Mouse (Mus musculus) adrenal gland, postnatal 36 days (tissue): ENCODE data around the gene Fbxl7. TPM values are rescaled to one million over a fixed set of nuclear protein-coding genes. Genes with fewer than 3 reads are reported as not detected.
A peak's percentile ranks its signal among the peaks of the same experiment; 100 is the strongest.

Experiments used
- DNase-seq, 2 experiments: peaks; one replicate each; pipeline ENCODE4 v3.0.0; 2021; ENCODE audit warnings: mixed read lengths in 1 of 2
- total RNA-seq, 2 experiments: library from RNA; stranded (reverse); gene quantifications; 2 replicates each; pipeline ENCODE4 v1.2.3; 2021

Gene Fbxl7
- total RNA-seq, 2 experiments from 2014 or later, result 13.4 to 13.5 TPM

DNA sequence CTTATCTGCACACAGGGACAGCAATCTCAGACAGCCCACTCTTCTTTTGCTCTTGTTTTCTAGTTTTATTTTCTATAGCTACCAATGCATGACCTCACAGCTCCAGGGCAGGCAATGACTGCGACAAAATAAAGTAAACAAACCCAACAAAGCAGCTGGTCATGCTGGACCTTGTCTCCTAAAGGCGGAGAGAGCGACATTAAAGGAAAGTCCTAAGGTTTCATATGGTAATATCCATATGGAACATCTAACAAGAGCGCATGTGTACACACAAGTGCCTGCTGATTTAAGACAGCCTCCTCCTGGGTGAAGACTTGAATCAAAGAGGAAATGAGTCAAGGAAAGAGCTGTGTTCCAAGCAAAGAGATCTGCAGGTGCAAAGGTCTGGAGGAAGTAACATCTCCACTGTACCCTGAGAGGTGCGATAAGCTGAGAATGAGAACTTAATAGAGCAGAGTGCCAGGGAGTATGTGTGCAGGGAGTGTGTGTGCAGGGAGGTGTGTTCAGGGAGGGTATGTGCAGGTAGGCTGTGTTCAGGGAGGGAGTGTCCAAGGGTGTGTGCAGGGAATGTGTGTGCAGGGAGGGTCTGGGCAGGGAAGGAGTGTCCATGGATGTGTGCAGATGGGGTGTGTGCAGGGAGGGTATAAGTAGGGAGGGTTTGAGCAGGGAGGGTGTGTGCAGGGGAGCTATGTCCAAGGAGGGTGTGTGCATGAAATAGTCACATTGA lies 193.3 kb downstream of the Fbxl7 start:
- no peak for DNase-seq

GRCm38 (mm10) chr15:26693075-26693474 lies 202.3 kb downstream of the Fbxl7 start:
- no peak for DNase-seq

DNA sequence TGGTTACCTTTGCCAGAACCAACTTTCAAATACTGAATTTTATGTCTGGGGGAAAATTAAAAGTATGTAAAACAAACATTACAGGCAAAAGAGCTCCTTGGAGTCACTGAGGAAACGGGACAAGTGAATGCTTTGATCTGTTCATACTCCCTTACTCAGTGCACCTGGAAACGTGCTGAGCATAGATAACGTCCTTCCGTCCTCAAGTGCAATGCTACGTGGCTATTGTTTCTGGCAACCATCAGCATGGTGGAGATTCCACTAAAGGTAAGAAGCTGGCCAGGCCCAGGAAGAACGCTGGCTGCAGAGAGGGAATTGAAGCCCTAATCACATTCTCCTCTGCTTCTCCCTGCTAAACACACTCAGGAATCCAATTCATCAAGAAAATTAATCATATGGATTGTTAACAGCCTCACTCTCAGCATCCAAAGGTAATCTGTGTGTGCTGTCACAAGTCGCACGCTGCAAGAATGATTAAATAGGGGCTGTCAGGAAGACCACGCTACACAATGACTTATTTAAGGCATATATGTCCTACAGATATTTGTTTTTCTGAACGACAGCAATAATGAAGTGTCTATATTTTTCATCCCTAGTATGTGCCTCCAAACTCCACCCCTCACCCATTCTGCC lies 206.8 kb downstream of the Fbxl7 start:
- no peak for DNase-seq

DNA sequence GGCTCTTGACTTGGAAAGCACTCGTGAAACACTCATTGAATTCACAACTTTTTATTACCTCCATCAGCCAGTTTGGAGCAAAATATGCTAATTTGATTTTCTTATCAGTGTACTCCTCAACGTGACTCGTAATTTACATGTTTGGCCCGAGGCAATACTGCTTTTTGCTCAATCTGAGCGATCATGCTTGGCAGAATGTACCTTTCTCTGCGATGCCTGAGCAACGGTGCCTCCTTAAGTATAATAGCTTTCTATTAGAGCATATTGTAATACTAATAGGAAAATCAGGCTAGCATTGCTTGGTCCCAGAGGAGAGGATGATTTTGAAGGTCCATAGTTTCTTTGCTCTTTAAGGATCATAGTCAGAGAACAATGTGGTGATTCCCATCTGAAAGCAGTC lies 207.7 kb downstream of the Fbxl7 start:
- no peak for DNase-seq

DNA sequence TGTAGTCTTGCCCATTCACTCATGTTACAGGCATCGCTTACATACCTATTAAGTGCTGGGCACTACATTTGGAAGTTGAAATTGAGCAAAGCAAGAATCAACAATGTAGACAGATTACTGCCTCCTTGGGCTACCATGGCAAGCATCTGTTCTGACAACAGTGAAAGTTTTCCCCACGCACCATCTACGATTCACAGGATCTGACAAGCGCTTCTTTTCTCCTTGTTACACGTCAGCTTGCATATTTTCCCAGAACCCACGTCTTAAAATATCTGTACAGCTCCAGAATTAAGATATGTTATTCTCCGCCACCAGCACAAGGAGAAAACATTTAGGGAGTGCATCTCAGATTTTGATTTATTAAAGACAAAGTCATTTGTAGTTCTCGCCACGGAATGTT lies 213.1 kb downstream of the Fbxl7 start:
- no peak for DNase-seq

DNA sequence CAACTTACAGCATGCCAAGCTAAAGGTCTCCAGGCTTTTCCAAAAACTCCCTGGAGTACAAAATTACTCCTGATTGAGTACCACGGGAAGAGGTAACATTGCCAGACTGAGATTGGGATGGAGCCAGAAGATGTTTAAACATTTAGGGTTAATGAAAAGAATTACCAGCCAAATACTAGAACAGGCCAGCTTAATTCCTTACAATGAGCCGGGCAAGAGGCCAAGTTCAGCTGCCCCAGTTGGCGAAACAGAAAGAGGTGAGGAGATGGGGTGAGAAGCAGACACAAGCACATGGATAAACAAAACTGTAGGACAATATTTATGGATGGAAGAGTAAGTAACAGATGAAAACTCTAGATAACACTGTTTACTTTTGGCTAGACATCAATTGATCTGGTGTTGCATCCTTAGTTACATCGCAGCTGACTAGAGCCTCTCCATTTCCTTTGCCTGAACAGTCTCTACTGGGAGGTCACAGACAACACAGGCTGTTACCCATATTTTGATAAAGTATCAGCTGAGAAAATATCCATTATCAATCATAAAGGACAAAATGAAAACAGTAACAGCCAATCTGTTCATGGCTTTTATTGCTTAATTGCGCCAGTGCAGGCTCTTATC lies 222.0 kb downstream of the Fbxl7 start:
- DNase-seq, result peak; percentile 4 to 35

GRCm38 (mm10) chr15:26654988-26655387 lies 240.4 kb downstream of the Fbxl7 start:
- DNase-seq, result no peak

DNA sequence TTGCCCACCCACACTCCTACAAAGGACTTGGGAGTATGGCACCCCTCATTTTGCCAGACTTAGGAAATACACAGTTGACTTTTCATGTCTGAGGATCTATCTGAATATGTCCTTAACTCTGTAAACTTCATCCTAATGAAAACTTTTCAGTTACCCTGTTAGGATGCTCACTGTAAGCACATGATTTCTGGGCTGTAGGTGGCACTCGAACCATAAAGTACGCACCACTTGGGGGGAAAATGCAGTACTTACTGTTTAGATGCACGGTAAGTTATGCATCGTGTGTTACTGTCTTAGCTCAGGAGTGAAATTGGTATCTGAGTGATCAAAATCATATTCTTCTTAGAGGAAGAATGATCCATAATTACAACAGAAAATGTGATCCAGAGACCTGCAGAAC lies 252.8 kb downstream of the Fbxl7 start:
- no peak for DNase-seq

GRCm38 (mm10) chr15:26639726-26640125 lies 255.7 kb downstream of the Fbxl7 start:
- DNase-seq, result peak in 1 of 2 experiments; percentile 27

GRCm38 (mm10) chr15:26635591-26635990 lies 259.8 kb downstream of the Fbxl7 start:
- DNase-seq, result no peak

GRCm38 (mm10) chr15:26628181-26628580 lies 267.2 kb downstream of the Fbxl7 start:
- no peak for DNase-seq

DNA sequence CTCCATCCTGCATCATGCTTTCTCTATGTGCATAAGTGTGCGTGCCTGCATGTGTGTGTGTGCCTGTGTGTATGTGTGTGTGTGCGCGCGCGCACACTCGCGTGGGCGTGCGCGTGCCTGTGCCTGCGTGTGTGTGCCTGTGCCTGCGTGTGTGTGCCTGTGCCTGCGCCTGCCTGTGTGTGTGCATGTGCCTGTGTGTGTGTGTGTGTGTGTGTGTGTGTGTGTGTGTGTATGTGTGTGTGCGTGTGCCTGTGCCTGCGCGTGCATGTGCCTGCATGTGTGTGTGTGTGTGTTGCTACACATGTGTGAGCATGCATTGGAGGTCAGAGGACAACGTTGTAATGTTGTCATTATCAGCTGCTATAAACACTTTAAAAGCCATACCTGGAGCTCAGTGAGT lies 272.1 kb downstream of the Fbxl7 start:
- no peak for DNase-seq

DNA sequence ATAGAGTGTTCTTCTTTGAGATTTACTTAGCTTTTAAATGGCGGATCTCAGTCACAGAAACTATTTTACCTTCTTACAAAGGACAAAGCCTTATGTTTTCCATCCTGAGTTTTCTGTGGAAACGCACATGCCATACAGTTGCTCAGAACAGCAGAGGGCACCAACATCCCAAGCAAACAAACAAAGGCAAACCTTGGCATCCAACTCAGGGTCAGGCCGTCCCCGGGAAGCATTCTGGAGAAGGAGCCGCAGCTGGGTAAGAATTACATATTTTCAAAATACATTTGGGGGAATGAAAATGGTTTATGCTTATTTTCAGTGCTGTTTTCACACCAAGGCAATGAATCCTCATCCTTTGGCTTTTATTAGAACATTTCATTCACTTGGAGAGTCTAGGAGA lies 275.1 kb downstream of the Fbxl7 start:
- peak; percentile 73 to 81 for DNase-seq

GRCm38 (mm10) chr15:26619221-26619620 lies 276.2 kb downstream of the Fbxl7 start:
- DNase-seq, result peak; percentile 48 to 59

DNA sequence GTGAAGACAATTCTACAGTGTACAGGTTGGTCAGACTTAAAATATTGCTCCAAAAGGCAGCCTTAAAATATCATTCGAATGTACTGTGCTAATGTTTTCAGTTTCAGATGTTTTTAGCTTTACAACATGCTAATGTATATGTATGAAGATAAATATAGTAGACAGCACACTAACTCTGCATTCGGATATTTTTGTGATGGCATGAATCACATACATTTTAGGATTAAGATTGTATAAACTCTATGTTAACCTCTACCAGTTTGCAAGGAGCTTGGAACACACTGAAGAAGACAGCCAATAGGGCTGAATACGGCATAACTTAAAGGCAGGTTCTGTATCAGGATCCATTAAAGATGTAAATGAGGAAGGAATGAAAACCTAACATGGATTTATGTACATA lies 299.1 kb downstream of the Fbxl7 start:
- no peak for DNase-seq

DNA sequence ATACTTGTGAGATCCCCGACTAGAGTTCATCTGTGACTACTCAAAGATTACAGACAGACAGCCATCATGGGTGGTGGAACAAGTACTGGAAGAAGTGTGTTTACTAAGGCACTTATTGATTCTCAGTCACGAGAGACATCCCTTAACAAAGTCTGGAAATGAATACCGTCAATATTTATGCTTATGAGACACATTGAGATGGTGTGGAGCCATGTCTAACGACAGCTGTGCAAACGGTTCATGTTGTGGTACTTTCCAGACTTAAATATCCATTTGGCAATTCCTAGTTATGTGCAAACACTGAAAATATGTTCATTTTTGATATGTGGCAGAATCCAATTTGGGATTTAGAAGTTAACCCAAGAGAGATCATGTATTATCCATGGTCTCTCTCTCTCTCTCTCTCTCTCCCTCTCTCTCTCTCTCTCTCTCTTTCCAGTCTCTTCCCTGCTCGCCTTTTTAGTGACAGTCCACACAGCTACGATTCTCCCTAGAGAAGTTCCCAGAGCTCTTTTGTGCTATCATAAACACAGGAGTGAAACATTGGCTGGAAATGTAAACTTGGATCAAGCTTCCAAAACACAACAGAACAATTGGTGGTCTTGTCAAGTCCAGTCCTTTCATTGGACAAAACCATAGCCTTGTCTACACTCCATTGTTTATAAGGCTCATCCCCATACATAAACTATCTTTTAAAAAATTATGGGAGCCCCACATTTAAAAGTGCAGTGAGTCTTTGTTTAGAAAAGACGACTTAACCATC lies 315.3 kb downstream of the Fbxl7 start:
- no peak for DNase-seq

- DNase-seq, result no peak
Observed at GRCm38 (mm10) chr15:26578500-26578899, 316.9 kb downstream of the Fbxl7 start.

DNA sequence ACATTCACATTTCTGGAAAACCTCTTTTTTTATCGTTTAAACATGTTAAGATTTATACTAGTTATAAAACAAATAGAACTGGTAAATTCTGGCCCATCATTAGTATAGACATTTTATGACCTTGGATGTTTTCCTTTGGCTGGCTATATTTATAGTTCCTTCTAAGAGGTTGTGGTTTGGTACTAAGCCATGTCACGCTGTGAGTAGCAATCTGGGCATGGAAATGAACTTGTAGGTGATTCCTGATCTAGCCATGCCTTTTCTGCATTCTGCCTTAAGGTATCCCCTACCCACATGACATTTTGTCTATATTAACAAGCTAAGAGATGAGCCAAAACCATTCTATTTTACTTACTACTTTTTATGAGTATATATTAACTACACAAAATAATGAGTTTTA lies 329.3 kb downstream of the Fbxl7 start:
- no peak for DNase-seq

- DNase-seq, result no peak
Observed at GRCm38 (mm10) chr15:26553620-26554019, 341.8 kb downstream of the Fbxl7 start.

- DNase-seq, result no peak
Observed at GRCm38 (mm10) chr15:26533997-26534700, 361.2 kb downstream of the Fbxl7 start.

GRCm38 (mm10) chr15:26519220-26519631 lies 376.2 kb downstream of the Fbxl7 start:
- DNase-seq, result no peak

DNA sequence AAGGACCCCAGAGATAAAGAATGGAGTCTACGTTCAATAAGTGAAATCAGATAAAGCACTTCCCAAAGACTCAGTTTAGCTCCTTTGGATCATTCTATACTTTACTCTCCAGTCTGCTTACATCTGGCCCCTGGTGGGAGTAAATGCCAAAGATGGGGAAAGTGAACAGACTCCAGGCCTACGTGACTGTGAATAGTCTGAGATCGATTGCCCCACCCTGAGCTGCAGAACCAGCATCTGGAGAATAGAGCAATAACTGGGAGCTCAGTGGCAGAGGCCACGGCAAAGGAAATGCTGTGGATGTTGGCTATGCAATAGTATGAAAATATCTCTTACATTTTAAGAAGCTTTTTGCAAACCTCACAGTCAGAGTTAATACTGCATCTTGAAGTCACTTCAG lies 394.4 kb downstream of the Fbxl7 start:
- no peak for DNase-seq
